Mouse (Mus musculus): ENCODE data around the gene AI593442. TPM values are rescaled to one million over a fixed set of nuclear protein-coding genes. Genes with fewer than 3 reads are reported as not detected.

AI593442 gene
- polyA plus RNA-seq, 1 experiment from 2014 or later: 3.6 TPM

GRCm38 (mm10) chr9:52661422-52661821 lies 18.2 kb downstream of the AI593442 start:
- no peak overlapping the region for H3K9ac ChIP-seq (ENCODE audit: low read depth, low read length)
- H3K4me3 ChIP-seq (ENCODE audit: low read depth, low read length): no peak overlapping the region
- DNase-seq (ENCODE audit: low spot score) (no peak), ATAC-seq (ENCODE audit: low FRiP score) (no peak)
- H3K9me3 ChIP-seq (ENCODE audit: control insufficient read depth, low read length): no peaks in the 10 kb centered on the region
- no peak overlapping the region for H3K27ac ChIP-seq (ENCODE audit: low read depth, low read length)
- no peaks in the 10 kb centered on the region for H3K36me3 ChIP-seq (ENCODE audit: control insufficient read depth, insufficient read depth, low read length)
- WGBS: 80% methylated on average over 3 of the region's 3 CpGs
- no peaks in the 10 kb centered on the region for H3K4me1 ChIP-seq (replicated peaks; ENCODE audit: control insufficient read depth, insufficient read depth, low read length)
- no peak overlapping the region for H3K4me2 ChIP-seq (replicated peaks; ENCODE audit: low read depth, low read length)
- no peaks in the 10 kb centered on the region for H3K27me3 ChIP-seq (ENCODE audit: control insufficient read depth, insufficient read depth, low read length)

- DNase-seq (ENCODE audit: low spot score): no peak
- Histone ChIP-seq H3K9me3 (ENCODE audit: control insufficient read depth, low read length) (no peaks in the 10 kb centered on the region), H3K4me3 (ENCODE audit: low read depth, low read length) (no peak overlapping the region), H3K27ac (ENCODE audit: low read depth, low read length) (no peak overlapping the region), H3K4me2 (replicated peaks; ENCODE audit: low read depth, low read length) (no peak overlapping the region), H3K36me3 (ENCODE audit: control insufficient read depth, insufficient read depth, low read length) (no peaks in the 10 kb centered on the region), H3K4me1 (replicated peaks; ENCODE audit: control insufficient read depth, insufficient read depth, low read length) (no peaks in the 10 kb centered on the region), H3K9ac (ENCODE audit: low read depth, low read length) (no peak overlapping the region), H3K27me3 (ENCODE audit: control insufficient read depth, insufficient read depth, low read length) (no peaks in the 10 kb centered on the region)
- 77% methylated on average over 5 of the region's 5 CpGs for WGBS
- no peak for ATAC-seq (ENCODE audit: low FRiP score)
Observed at GRCm38 (mm10) chr9:52650341-52650951, 29.1 kb downstream of the AI593442 start.

- 93% methylated on average over 2 of the region's 2 CpGs for WGBS
- H3K9ac ChIP-seq (ENCODE audit: low read depth, low read length): no peak overlapping the region
- H3K4me2 ChIP-seq (replicated peaks; ENCODE audit: low read depth, low read length): no peak overlapping the region
- DNase-seq (ENCODE audit: low spot score) (no peak), ATAC-seq (ENCODE audit: low FRiP score) (no peak)
- H3K27me3 ChIP-seq (ENCODE audit: control insufficient read depth, insufficient read depth, low read length): no peaks in the 10 kb centered on the region
- no peaks in the 10 kb centered on the region for H3K9me3 ChIP-seq (ENCODE audit: control insufficient read depth, low read length)
- H3K4me1 ChIP-seq (replicated peaks; ENCODE audit: control insufficient read depth, insufficient read depth, low read length): no peaks in the 10 kb centered on the region
- H3K27ac ChIP-seq (ENCODE audit: low read depth, low read length): no peak overlapping the region
- no peak overlapping the region for H3K4me3 ChIP-seq (ENCODE audit: low read depth, low read length)
- H3K36me3 ChIP-seq (ENCODE audit: control insufficient read depth, insufficient read depth, low read length): no peaks in the 10 kb centered on the region
Observed at GRCm38 (mm10) chr9:52645312-52645711, 34.3 kb downstream of the AI593442 start.

- ATAC-seq (ENCODE audit: low FRiP score) (no peak), DNase-seq (ENCODE audit: low spot score) (no peak)
- no peaks in the 10 kb centered on the region for H3K9me3 ChIP-seq (ENCODE audit: control insufficient read depth, low read length)
- H3K27ac ChIP-seq (ENCODE audit: low read depth, low read length): no peak overlapping the region
- H3K36me3 ChIP-seq (ENCODE audit: control insufficient read depth, insufficient read depth, low read length): no peaks in the 10 kb centered on the region
- H3K4me1 ChIP-seq (replicated peaks; ENCODE audit: control insufficient read depth, insufficient read depth, low read length): no peaks in the 10 kb centered on the region
- no peak overlapping the region for H3K9ac ChIP-seq (ENCODE audit: low read depth, low read length)
- H3K4me3 ChIP-seq (ENCODE audit: low read depth, low read length): no peak overlapping the region
- whole genome bisulfite sequencing: 73% methylated on average over 4 of the region's 4 CpGs
- H3K27me3 ChIP-seq (ENCODE audit: control insufficient read depth, insufficient read depth, low read length): no peaks in the 10 kb centered on the region
- H3K4me2 ChIP-seq (replicated peaks; ENCODE audit: low read depth, low read length): no peak overlapping the region
Observed at GRCm38 (mm10) chr9:52644626-52645025, 35.0 kb downstream of the AI593442 start.

GRCm38 (mm10) chr9:52644156-52644555 lies 35.4 kb downstream of the AI593442 start:
- Histone ChIP-seq H3K36me3 (ENCODE audit: control insufficient read depth, insufficient read depth, low read length) (no peaks in the 10 kb centered on the region), H3K27ac (ENCODE audit: low read depth, low read length) (no peak overlapping the region), H3K4me3 (ENCODE audit: low read depth, low read length) (no peak overlapping the region), H3K9me3 (ENCODE audit: control insufficient read depth, low read length) (no peaks in the 10 kb centered on the region), H3K4me2 (replicated peaks; ENCODE audit: low read depth, low read length) (no peak overlapping the region), H3K27me3 (ENCODE audit: control insufficient read depth, insufficient read depth, low read length) (no peaks in the 10 kb centered on the region), H3K9ac (ENCODE audit: low read depth, low read length) (no peak overlapping the region), H3K4me1 (replicated peaks; ENCODE audit: control insufficient read depth, insufficient read depth, low read length) (no peaks in the 10 kb centered on the region)
- 89% methylated on average over 4 of the region's 4 CpGs for WGBS
- no peak for ATAC-seq (ENCODE audit: low FRiP score)
- no peak for DNase-seq (ENCODE audit: low spot score)

GRCm38 (mm10) chr9:52635991-52636390 lies 43.6 kb downstream of the AI593442 start:
- DNase-seq (ENCODE audit: low spot score) (peak; percentile 1), ATAC-seq (ENCODE audit: low FRiP score) (no peak)
- Histone ChIP-seq H3K27me3 (ENCODE audit: control insufficient read depth, insufficient read depth, low read length) (no peaks in the 10 kb centered on the region), H3K9me3 (ENCODE audit: control insufficient read depth, low read length) (no peaks in the 10 kb centered on the region), H3K4me2 (replicated peaks; ENCODE audit: low read depth, low read length) (no peak overlapping the region), H3K36me3 (ENCODE audit: control insufficient read depth, insufficient read depth, low read length) (no peaks in the 10 kb centered on the region), H3K4me1 (replicated peaks; ENCODE audit: control insufficient read depth, insufficient read depth, low read length) (no peaks in the 10 kb centered on the region), H3K9ac (ENCODE audit: low read depth, low read length) (no peak overlapping the region), H3K27ac (ENCODE audit: low read depth, low read length) (no peak overlapping the region), H3K4me3 (ENCODE audit: low read depth, low read length) (no peak overlapping the region)
- 66% methylated on average over 2 of the region's 2 CpGs for WGBS

GRCm38 (mm10) chr9:52623926-52624325 lies 55.7 kb downstream of the AI593442 start:
- H3K27me3 ChIP-seq (ENCODE audit: control insufficient read depth, insufficient read depth, low read length): no peaks in the 10 kb centered on the region
- no peaks in the 10 kb centered on the region for H3K36me3 ChIP-seq (ENCODE audit: control insufficient read depth, insufficient read depth, low read length)
- H3K4me3 ChIP-seq (ENCODE audit: low read depth, low read length): no peak overlapping the region
- 70% methylated on average over 4 of the region's 4 CpGs for WGBS
- H3K27ac ChIP-seq (ENCODE audit: low read depth, low read length): no peak overlapping the region
- DNase-seq (ENCODE audit: low spot score) (no peak), ATAC-seq (ENCODE audit: low FRiP score) (no peak)
- no peaks in the 10 kb centered on the region for H3K4me1 ChIP-seq (replicated peaks; ENCODE audit: control insufficient read depth, insufficient read depth, low read length)
- no peak overlapping the region for H3K9ac ChIP-seq (ENCODE audit: low read depth, low read length)
- no peaks in the 10 kb centered on the region for H3K9me3 ChIP-seq (ENCODE audit: control insufficient read depth, low read length)
- no peak overlapping the region for H3K4me2 ChIP-seq (replicated peaks; ENCODE audit: low read depth, low read length)
